Mouse (Mus musculus) midbrain, embryonic 14.5 days (tissue): ENCODE results near the gene L3mbtl2. TPM values are rescaled to one million over a fixed set of nuclear protein-coding genes. Genes with fewer than 3 reads are reported as not detected.

Source experiments
- polyA plus RNA-seq: library from polyadenylated mRNA; unstranded; fragments of >200 nt; fragmentation: Nextera tagmentation; extraction: Ambion mirVana; gene quantifications from 2 replicates; pipeline ENCODE4 v1.2.1, GENCODE M21; 2014

The L3mbtl2 gene
- polyA plus RNA-seq, 1 experiment from 2014 or later: 25.4 TPM

Other genes with a start within 250 kb of the L3mbtl2 start
- 500 and 547 TPM in 2 replicates for gene Rbx1, start 197.6 kb upstream of the L3mbtl2 start, polyA plus RNA-seq
- 22.3 and 28.5 TPM in 2 replicates for gene Ep300, start 78.5 kb upstream of the L3mbtl2 start, polyA plus RNA-seq
- 25.2 and 34.8 TPM in 2 replicates for gene Chadl, start 33.4 kb downstream of the L3mbtl2 start, polyA plus RNA-seq
- gene Zc3h7b, start 81.2 kb downstream of the L3mbtl2 start, polyA plus RNA-seq: 61.2 and 63.8 TPM in 2 replicates
- 118 and 119 TPM in 2 replicates for gene Rangap1, start 81.6 kb downstream of the L3mbtl2 start, polyA plus RNA-seq
- gene Tef, start 138.5 kb downstream of the L3mbtl2 start, polyA plus RNA-seq: 12.9 and 19.6 TPM in 2 replicates
- gene Tob2, start 194.9 kb downstream of the L3mbtl2 start, polyA plus RNA-seq: 11.7 and 14.4 TPM in 2 replicates
- gene Phf5a, start 208.0 kb downstream of the L3mbtl2 start, polyA plus RNA-seq: 139 and 149 TPM in 2 replicates
- 211 and 221 TPM in 2 replicates for gene Aco2, start 208.4 kb downstream of the L3mbtl2 start, polyA plus RNA-seq